Mouse (Mus musculus) lung, adult 2 months (tissue): Measurements from ENCODE around the gene Arl15.

Experiments used
- CTCF ChIP-seq: fragments of 200-500 bp; IDR thresholded peaks from 2 replicates; pipeline ENCODE4 v1.5.1; 2011; ENCODE audit warnings: mild to moderate bottlenecking, low read length, control low read depth; ENCODE audit not compliant: insufficient read depth
- POLR2A ChIP-seq: fragments of 200-500 bp; IDR thresholded peaks from 2 replicates; pipeline ENCODE4 v1.6.1; 2011; ENCODE audit warnings: low read depth, mild to moderate bottlenecking, control low read depth, low read length, borderline replicate concordance; ENCODE audit errors: extremely low read depth

DNA sequence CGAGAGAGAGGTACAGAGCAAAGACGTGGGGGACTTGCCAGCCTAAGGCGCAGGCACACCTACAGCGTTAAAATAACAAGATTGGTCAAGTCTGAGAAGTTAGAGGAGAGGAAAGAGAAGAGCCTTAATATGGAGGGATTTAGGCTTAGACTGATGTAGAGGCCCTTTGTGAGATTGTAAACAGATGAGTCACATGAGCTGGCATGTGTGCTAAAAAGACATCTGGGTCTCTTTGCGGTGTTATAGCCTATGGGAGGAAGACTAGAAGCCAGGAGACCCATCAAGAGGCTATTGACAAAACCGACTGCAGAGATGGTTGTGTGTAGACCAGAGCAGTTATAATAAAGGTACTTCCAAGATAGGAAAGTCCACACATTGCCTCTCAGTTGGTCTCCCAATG is 296.5 kb downstream of the Arl15 start:
- TF ChIP-seq CTCF (no peak), POLR2A (no peak)
